Mouse (Mus musculus): ENCODE measurements around the gene Cdk15. TPM values are rescaled to one million over a fixed set of nuclear protein-coding genes. Genes with fewer than 3 reads are reported as not detected.

Gene Cdk15
- not detected for polyA plus RNA-seq (2017; shearing (Covaris generic))

GRCm38 (mm10) chr1:59256751-59257231, at the start of gene Cdk15:
Cdk15 (plus strand) TSS chr1:59256906.

GRCm38 (mm10) chr1:59236856-59237441, 19.8 kb upstream of the Cdk15 start, which contains the start of gene Als2:
Als2 (minus strand) TSS chr1:59237231.

Other genes starting within 250 kb of the Cdk15 start
- not detected for gene C2cd6, start 162.0 kb upstream of the Cdk15 start, polyA plus RNA-seq (2017; shearing (Covaris generic))
- gene Tmem237, start 136.5 kb upstream of the Cdk15 start, polyA plus RNA-seq (2017; shearing (Covaris generic)) = 13.9 TPM
- gene Mpp4, start 93.5 kb upstream of the Cdk15 start, polyA plus RNA-seq (2017; shearing (Covaris generic)) = 0.32 TPM
- gene Als2, start 19.7 kb upstream of the Cdk15 start, polyA plus RNA-seq (2017; shearing (Covaris generic)) = 13.9 TPM
- not detected for gene Fzd7, start 225.5 kb downstream of the Cdk15 start, polyA plus RNA-seq (2017; shearing (Covaris generic))